Mouse (Mus musculus) MEL (cell line): ENCODE measurements at regions not wholly inside any gene's neighbourhood (a gene's known extent, or its start where the extent isn't known, plus 50 kb on each side); places are given as distances from the start of the nearest gene placed in this dataset.

Source experiments
- DNase-seq: peaks from one replicate; pipeline ENCODE4 v3.0.0; 2011; ENCODE audit warnings: low read depth, low spot score
- H3K27ac ChIP-seq: 2 replicates; pipeline ENCODE4 v1.5.1; 2012; ENCODE audit warnings: low read depth, mild to moderate bottlenecking, control low read depth, low read length, moderate library complexity; ENCODE audit not compliant: control insufficient read depth
- H3K27me3 ChIP-seq, 2 experiments: fragments of 150-350 bp in 1 of 2; sonication (generic) in 1 of 2; 2 replicates each; pipeline ENCODE4 v1.6.1; 2012; ENCODE audit warnings: low read length in 2 of 2, mild to moderate bottlenecking in 2 of 2, improper control_type of control experiment in 1 of 2, moderate library complexity in 1 of 2; ENCODE audit not compliant: insufficient read depth in 2 of 2, control insufficient read depth in 1 of 2
- H3K36me3 ChIP-seq, 2 experiments: 2 replicates each; pipeline ENCODE4 v1.6.1; 2012 to 2014; ENCODE audit warnings: low read length in 2 of 2, improper control_type of control experiment in 1 of 2, inconsistent platforms in 1 of 2, mild to moderate bottlenecking in 1 of 2; ENCODE audit not compliant: insufficient read depth in 2 of 2, control insufficient read depth in 1 of 2
- H3K4me1 ChIP-seq, 2 experiments: fragments of 150-350 bp in 1 of 2; sonication (generic) in 1 of 2; 2 replicates each; pipeline ENCODE4 v1.6.1; 2012; ENCODE audit warnings: low read length in 2 of 2, improper control_type of control experiment in 1 of 2, mild to moderate bottlenecking in 1 of 2; ENCODE audit not compliant: insufficient read depth in 2 of 2, control insufficient read depth in 1 of 2
- H3K4me3 ChIP-seq, 2 experiments: fragments of 150-350 bp in 1 of 2; sonication (generic) in 1 of 2; 2 replicates each; pipeline ENCODE4 v1.5.1; 2012; ENCODE audit warnings: low read depth in 2 of 2, low read length in 2 of 2, mild to moderate bottlenecking in 2 of 2, moderate library complexity in 2 of 2, control low read depth in 1 of 2, improper control_type of control experiment in 1 of 2; ENCODE audit not compliant: control insufficient read depth in 1 of 2, insufficient read depth in 1 of 2
- H3K79me2 ChIP-seq: 2 replicates; pipeline ENCODE4 v1.6.1; 2012; ENCODE audit warnings: mild to moderate bottlenecking, low read length, moderate library complexity; ENCODE audit not compliant: control insufficient read depth, poor library complexity, insufficient read depth
- H3K9ac ChIP-seq: 2 replicates; pipeline ENCODE4 v1.6.1; 2012; ENCODE audit warnings: low read depth, mild to moderate bottlenecking, control low read depth, low read length, moderate library complexity; ENCODE audit not compliant: control insufficient read depth, poor library complexity, severe bottlenecking
- H3K9me3 ChIP-seq: fragments of 150-350 bp; sonication (generic); replicated peaks from 2 replicates; pipeline ENCODE4 v1.6.1; 2012; ENCODE audit warnings: mild to moderate bottlenecking, low read length, improper control_type of control experiment, moderate library complexity; ENCODE audit not compliant: insufficient read depth
- CHD1 ChIP-seq: IDR thresholded peaks from 2 replicates; pipeline ENCODE4 v1.6.1; 2012; ENCODE audit warnings: low read depth, mild to moderate bottlenecking, inconsistent platforms, low read length, improper control_type of control experiment
- CHD2 ChIP-seq: IDR thresholded peaks from 2 replicates; pipeline ENCODE4 v1.6.1; 2011; ENCODE audit warnings: low read length, improper control_type of control experiment
- CTCF ChIP-seq, 3 experiments: IDR thresholded peaks in 2 of 3; conservative IDR thresholded peaks in 1 of 3; 2 replicates each; pipeline ENCODE4 v1.5.1; 2011 to 2012; ENCODE audit warnings: low read length in 3 of 3, low read depth in 2 of 3, mild to moderate bottlenecking in 2 of 3, improper control_type of control experiment in 1 of 3, inconsistent platforms in 1 of 3, mixed read lengths in 1 of 3, moderate library complexity in 1 of 3; ENCODE audit not compliant: control insufficient read depth in 1 of 3, insufficient read depth in 1 of 3, poor library complexity in 1 of 3, severe bottlenecking in 1 of 3
- E2F4 ChIP-seq: IDR thresholded peaks from 2 replicates; pipeline ENCODE4 v1.6.1; 2011; ENCODE audit warnings: low read depth, low read length, improper control_type of control experiment, borderline replicate concordance
- ELF1 ChIP-seq: IDR thresholded peaks from 2 replicates; pipeline ENCODE4 v1.6.1; 2014; ENCODE audit warnings: low read depth, mild to moderate bottlenecking, inconsistent platforms, low read length, improper control_type of control experiment, moderate library complexity
- EP300 ChIP-seq, 2 experiments: IDR thresholded peaks; 2 replicates each; pipeline ENCODE4 v1.6.1; 2011; ENCODE audit warnings: improper control_type of control experiment in 2 of 2, low read length in 2 of 2, low read depth in 1 of 2, mild to moderate bottlenecking in 1 of 2
- ETS1 ChIP-seq: IDR thresholded peaks from 2 replicates; pipeline ENCODE4 v1.6.1; 2012; ENCODE audit warnings: low read depth, mild to moderate bottlenecking, inconsistent platforms, low read length, improper control_type of control experiment, moderate library complexity
- GABPA ChIP-seq: IDR thresholded peaks from 2 replicates; pipeline ENCODE4 v1.6.1; 2012; ENCODE audit warnings: low read depth, mild to moderate bottlenecking, inconsistent platforms, low read length, improper control_type of control experiment, moderate library complexity
- GATA1 ChIP-seq: IDR thresholded peaks from 2 replicates; pipeline ENCODE4 v1.6.1; 2011; ENCODE audit warnings: low read depth, low read length, improper control_type of control experiment
- HCFC1 ChIP-seq: IDR thresholded peaks from 2 replicates; pipeline ENCODE4 v1.6.1; 2012; ENCODE audit warnings: low read depth, mild to moderate bottlenecking, inconsistent platforms, low read length, improper control_type of control experiment, moderate library complexity
- JUND ChIP-seq: IDR thresholded peaks from 2 replicates; pipeline ENCODE4 v1.6.1; 2011; ENCODE audit warnings: low read depth, mild to moderate bottlenecking, improper control_type of control experiment, low read length
- KAT2A ChIP-seq: conservative IDR thresholded peaks from 2 replicates; pipeline ENCODE4 v1.6.1; 2012; ENCODE audit warnings: low read depth, low read length, improper control_type of control experiment, inconsistent platforms
- MAX ChIP-seq: IDR thresholded peaks from 2 replicates; pipeline ENCODE4 v1.6.1; 2011; ENCODE audit warnings: low read length, improper control_type of control experiment
- MAZ ChIP-seq: IDR thresholded peaks from 2 replicates; pipeline ENCODE4 v1.6.1; 2012; ENCODE audit warnings: low read depth, mild to moderate bottlenecking, inconsistent platforms, low read length, improper control_type of control experiment
- MYB ChIP-seq: IDR thresholded peaks from 2 replicates; pipeline ENCODE4 v1.6.1; 2011; ENCODE audit warnings: mild to moderate bottlenecking, low read depth, low read length, improper control_type of control experiment
- MYC ChIP-seq: IDR thresholded peaks from 2 replicates; pipeline ENCODE4 v1.6.1; 2011; ENCODE audit warnings: low read depth, mild to moderate bottlenecking, low read length, improper control_type of control experiment, moderate library complexity
- NELFE ChIP-seq: IDR thresholded peaks from 2 replicates; pipeline ENCODE4 v1.6.1; 2011; ENCODE audit warnings: low read depth, low read length, improper control_type of control experiment
- NRF1 ChIP-seq: IDR thresholded peaks from 2 replicates; pipeline ENCODE4 v1.6.1; 2014; ENCODE audit warnings: low read depth, mild to moderate bottlenecking, inconsistent platforms, low read length, improper control_type of control experiment, moderate library complexity; ENCODE audit not compliant: poor library complexity, insufficient read depth, severe bottlenecking
- POLR2A ChIP-seq, 2 experiments: IDR thresholded peaks; 2 replicates each; pipeline ENCODE4 v1.6.1; 2011 to 2012; ENCODE audit warnings: low read length in 2 of 2, mild to moderate bottlenecking in 2 of 2, control low read depth in 1 of 2, improper control_type of control experiment in 1 of 2, low read depth in 1 of 2, moderate library complexity in 1 of 2; ENCODE audit not compliant: control insufficient read depth in 1 of 2, insufficient read depth in 1 of 2, poor library complexity in 1 of 2
- POLR2AphosphoS2 ChIP-seq: IDR thresholded peaks from 2 replicates; pipeline ENCODE4 v1.6.1; 2011; ENCODE audit warnings: low read length, improper control_type of control experiment
- RCOR1 ChIP-seq: IDR thresholded peaks from 2 replicates; pipeline ENCODE4 v1.6.1; 2012; ENCODE audit warnings: low read depth, mild to moderate bottlenecking, inconsistent platforms, low read length, improper control_type of control experiment
- SIN3A ChIP-seq: IDR thresholded peaks from 2 replicates; pipeline ENCODE4 v1.6.1; 2012; ENCODE audit warnings: low read length, improper control_type of control experiment, inconsistent platforms
- TBP ChIP-seq: IDR thresholded peaks from 2 replicates; pipeline ENCODE4 v1.8.0; 2011; ENCODE audit warnings: low read depth, low read length, improper control_type of control experiment
- TCF12 ChIP-seq: IDR thresholded peaks from 2 replicates; pipeline ENCODE4 v1.6.1; 2014; ENCODE audit warnings: low read depth, mild to moderate bottlenecking, inconsistent platforms, low read length, improper control_type of control experiment, moderate library complexity
- UBTF ChIP-seq: IDR thresholded peaks from 2 replicates; pipeline ENCODE4 v1.6.1; 2012; ENCODE audit warnings: low read depth, mild to moderate bottlenecking, inconsistent platforms, low read length, improper control_type of control experiment, moderate library complexity, borderline replicate concordance; ENCODE audit not compliant: insufficient read depth
- USF1 ChIP-seq: IDR thresholded peaks from 2 replicates; pipeline ENCODE4 v1.6.1; 2014; ENCODE audit warnings: low read depth, mild to moderate bottlenecking, inconsistent platforms, low read length, improper control_type of control experiment, moderate library complexity
- USF2 ChIP-seq, 2 experiments: IDR thresholded peaks; 2 replicates each; pipeline ENCODE4 v1.6.1; 2011 to 2012; ENCODE audit warnings: improper control_type of control experiment in 2 of 2, low read length in 2 of 2, borderline replicate concordance in 1 of 2, inconsistent platforms in 1 of 2, low read depth in 1 of 2, mild to moderate bottlenecking in 1 of 2; ENCODE audit not compliant: insufficient read depth in 1 of 2
- ZC3H11A ChIP-seq: IDR thresholded peaks from 2 replicates; pipeline ENCODE4 v1.6.1; 2012; ENCODE audit warnings: low read depth, mild to moderate bottlenecking, inconsistent platforms, low read length, improper control_type of control experiment
- ZMIZ1 ChIP-seq: IDR thresholded peaks from 2 replicates; pipeline ENCODE4 v1.6.1; 2012; ENCODE audit warnings: low read depth, mild to moderate bottlenecking, inconsistent platforms, low read length, improper control_type of control experiment, moderate library complexity
- ZNF384 ChIP-seq: IDR thresholded peaks from 2 replicates; pipeline ENCODE4 v1.6.1; 2012; ENCODE audit warnings: low read depth, mild to moderate bottlenecking, inconsistent platforms, low read length, improper control_type of control experiment

DNA sequence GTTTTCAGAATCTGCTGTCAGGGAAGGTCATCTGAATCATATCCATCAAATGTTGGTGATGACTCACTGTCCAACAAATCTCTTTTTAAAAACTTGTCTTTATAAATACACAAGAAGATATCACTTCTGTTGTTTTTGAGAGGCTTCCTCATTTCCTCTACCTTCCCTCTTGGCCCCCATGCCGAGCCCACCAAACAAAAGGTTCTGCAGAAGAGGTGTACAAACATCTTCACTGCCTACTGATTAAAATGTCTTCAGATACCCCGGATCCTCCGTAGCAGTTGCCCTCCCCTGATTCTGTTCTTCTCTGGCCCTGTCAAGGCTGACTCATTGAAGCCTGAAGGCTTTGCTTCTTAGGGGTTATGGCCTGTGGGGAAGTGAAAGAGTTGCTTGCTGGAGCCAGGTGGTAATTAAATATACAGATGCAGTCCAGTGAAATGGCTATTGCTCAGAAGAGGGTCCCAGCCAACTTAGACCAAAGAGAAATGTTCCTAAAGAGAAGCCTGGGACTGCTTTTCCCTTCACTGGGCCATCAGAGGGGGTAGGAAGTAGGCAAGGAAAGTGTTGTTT, 162.1 kb upstream of the Mettl15 start:
- H3K27ac ChIP-seq: no peak overlapping the region
- no peak overlapping the region for H3K4me3 ChIP-seq
- H3K9me3 ChIP-seq: no peaks in the 10 kb centered on the region
- no peak overlapping the region for H3K9ac ChIP-seq
- TF ChIP-seq ZC3H11A: no peak
- no peak for TF ChIP-seq MAX
- TF ChIP-seq KAT2A: no peak
- no peak for TF ChIP-seq MAZ
- no peak for TF ChIP-seq USF1
- TF ChIP-seq ZMIZ1: no peak
- no peak for TF ChIP-seq NRF1
- no peak for TF ChIP-seq CHD1
- no peak for TF ChIP-seq USF2 (IDR thresholded peaks at IDR 0.05; ENCODE audit: borderline replicate concordance in 1 of 2, insufficient read depth in 1 of 2, low read depth in 1 of 2, low read length in 2 of 2)
- no peak for TF ChIP-seq CTCF (IDR thresholded peaks at IDR 0.05 in 2 of 3, conservative IDR thresholded peaks at IDR 0.05 in 1 of 3; ENCODE audit: control insufficient read depth in 1 of 3, insufficient read depth in 1 of 3, low read depth in 2 of 3, low read length in 3 of 3, poor library complexity in 1 of 3, severe bottlenecking in 1 of 3)
- TF ChIP-seq ETS1: no peak
- TF ChIP-seq TCF12: no peak
- TF ChIP-seq ZNF384: no peak
- no peak for TF ChIP-seq UBTF
- TF ChIP-seq ELF1: no peak
- no peak for TF ChIP-seq HCFC1
- no peak for TF ChIP-seq GABPA
- TF ChIP-seq NELFE: no peak
- TF ChIP-seq TBP: no peak
- no peak for TF ChIP-seq EP300 (IDR thresholded peaks at IDR 0.05; ENCODE audit: low read depth in 1 of 2, low read length in 2 of 2)
- no peaks in the 10 kb centered on the region for H3K4me1 ChIP-seq
- no peaks in the 10 kb centered on the region for H3K27me3 ChIP-seq
- no peaks in the 10 kb centered on the region for H3K79me2 ChIP-seq
- no peaks in the 10 kb centered on the region for H3K36me3 ChIP-seq
- DNase-seq: no peak

DNA sequence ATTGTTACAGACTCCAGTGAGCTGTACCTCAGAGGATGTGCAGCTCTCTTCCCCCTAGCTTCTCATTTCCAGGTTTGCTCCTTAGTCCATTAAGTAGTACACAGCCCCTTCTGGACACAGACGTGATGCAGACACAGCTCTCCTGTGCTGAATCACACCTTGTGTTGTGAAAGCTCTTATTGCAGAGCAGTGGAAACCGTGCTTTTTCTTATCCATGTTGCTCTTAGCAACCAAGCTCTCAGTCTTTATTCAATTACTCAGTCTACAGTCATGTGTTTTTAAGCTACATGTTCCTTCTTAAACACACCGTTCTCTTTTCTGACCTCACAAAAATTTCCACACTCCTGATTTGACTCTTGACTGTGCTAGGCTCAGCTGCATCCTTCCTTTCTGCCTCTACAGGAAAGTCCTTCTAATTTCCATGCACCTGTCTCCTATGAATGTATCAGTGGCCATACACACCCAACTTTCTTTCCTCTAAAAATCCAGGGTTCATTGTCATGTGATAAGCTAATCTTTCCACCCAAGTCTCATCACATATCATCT, 163.0 kb upstream of the Mettl15 start:
- no peaks in the 10 kb centered on the region for H3K79me2 ChIP-seq
- no peak overlapping the region for H3K9ac ChIP-seq
- H3K4me1 ChIP-seq: no peaks in the 10 kb centered on the region
- no peak for DNase-seq
- H3K4me3 ChIP-seq: no peak overlapping the region
- H3K9me3 ChIP-seq: no peaks in the 10 kb centered on the region
- no peaks in the 10 kb centered on the region for H3K36me3 ChIP-seq
- TF ChIP-seq RCOR1: no peak
- TF ChIP-seq ZNF384: no peak
- no peak for TF ChIP-seq USF2 (IDR thresholded peaks at IDR 0.05; ENCODE audit: borderline replicate concordance in 1 of 2, insufficient read depth in 1 of 2, low read depth in 1 of 2, low read length in 2 of 2)
- no peak for TF ChIP-seq POLR2A (IDR thresholded peaks at IDR 0.05; ENCODE audit: control insufficient read depth in 1 of 2, insufficient read depth in 1 of 2, low read depth in 1 of 2, low read length in 2 of 2, poor library complexity in 1 of 2)
- TF ChIP-seq CHD2: no peak
- no peak for TF ChIP-seq ELF1
- no peak for TF ChIP-seq GATA1
- no peak for TF ChIP-seq CTCF (IDR thresholded peaks at IDR 0.05 in 2 of 3, conservative IDR thresholded peaks at IDR 0.05 in 1 of 3; ENCODE audit: control insufficient read depth in 1 of 3, insufficient read depth in 1 of 3, low read depth in 2 of 3, low read length in 3 of 3, poor library complexity in 1 of 3, severe bottlenecking in 1 of 3)
- no peak for TF ChIP-seq UBTF
- no peak for TF ChIP-seq GABPA
- TF ChIP-seq JUND: no peak
- no peak for TF ChIP-seq POLR2AphosphoS2
- no peak for TF ChIP-seq MYC
- no peak for TF ChIP-seq MYB
- no peak for TF ChIP-seq E2F4
- no peak for TF ChIP-seq SIN3A
- H3K27me3 ChIP-seq: no peaks in the 10 kb centered on the region
- H3K27ac ChIP-seq: no peak overlapping the region
